Mouse (Mus musculus) CH12.LX (cell line): ENCODE results near the gene Actr5. TPM values are rescaled to one million over a fixed set of nuclear protein-coding genes. Genes with fewer than 3 reads are reported as not detected.

Experiments
- DNase-seq: peaks from one replicate; pipeline ENCODE4 v3.0.0-alpha.2; 2013; ENCODE audit errors: extremely low read depth
- H3K27ac ChIP-seq: 2 replicates; pipeline ENCODE4 v1.5.1; 2012; ENCODE audit warnings: low read depth, mild to moderate bottlenecking, control low read depth, moderate library complexity; ENCODE audit not compliant: insufficient read depth
- H3K27me3 ChIP-seq: replicated peaks from 2 replicates; pipeline ENCODE3; 2012; ENCODE audit warnings: inconsistent platforms
- H3K36me3 ChIP-seq, 2 experiments: replicated peaks in 1 of 2; 2 replicates each; pipeline versions ENCODE3 to v1.6.1; 2012; ENCODE audit warnings: inconsistent platforms in 1 of 2, low read length in 1 of 2, mild to moderate bottlenecking in 1 of 2, mixed read lengths in 1 of 2, moderate library complexity in 1 of 2; ENCODE audit not compliant: control insufficient read depth in 1 of 2, insufficient read depth in 1 of 2
- H3K4me1 ChIP-seq, 2 experiments: 2 replicates each; pipeline ENCODE4 v1.6.1; 2012; ENCODE audit warnings: inconsistent platforms in 1 of 2, moderate library complexity in 1 of 2; ENCODE audit not compliant: insufficient read depth in 2 of 2, control insufficient read depth in 1 of 2
- H3K4me2 ChIP-seq: 2 replicates; pipeline ENCODE4 v1.6.1; 2012; ENCODE audit warnings: low read depth, mild to moderate bottlenecking, control low read depth; ENCODE audit not compliant: poor library complexity, insufficient read depth, severe bottlenecking
- H3K4me3 ChIP-seq, 3 experiments: fragments of 150-350 bp in 1 of 3; sonication (generic) in 1 of 3; replicated peaks in 1 of 3; 2 replicates each; pipeline versions ENCODE3 to v1.5.1; 2011 to 2012; ENCODE audit warnings: low read depth in 2 of 3, low read length in 2 of 3, mild to moderate bottlenecking in 2 of 3, moderate library complexity in 2 of 3, control low read depth in 1 of 3, improper control_type of control experiment in 1 of 3, inconsistent platforms in 1 of 3, mixed read lengths in 1 of 3; ENCODE audit not compliant: poor library complexity in 1 of 3
- H3K79me2 ChIP-seq: replicated peaks from 2 replicates; pipeline ENCODE4 v1.6.1; 2012; ENCODE audit warnings: mild to moderate bottlenecking, moderate library complexity; ENCODE audit not compliant: control insufficient read depth, poor library complexity, insufficient read depth, severe bottlenecking; ENCODE audit errors: extremely low read depth
- H3K9ac ChIP-seq: 2 replicates; pipeline ENCODE4 v1.6.1; 2012; ENCODE audit warnings: low read depth, mild to moderate bottlenecking, control low read depth, moderate library complexity; ENCODE audit not compliant: insufficient read depth
- H3K9me3 ChIP-seq: replicated peaks from 2 replicates; pipeline ENCODE3; 2012; ENCODE audit warnings: low read length, inconsistent platforms, mixed read lengths
- BHLHE40 ChIP-seq: IDR thresholded peaks from 2 replicates; pipeline ENCODE4 v1.6.1; 2011; ENCODE audit warnings: mild to moderate bottlenecking, low read depth, low read length, improper control_type of control experiment
- CHD2 ChIP-seq: IDR thresholded peaks from 2 replicates; pipeline ENCODE4 v1.6.1; 2011; ENCODE audit warnings: low read length, improper control_type of control experiment
- CTCF ChIP-seq, 2 experiments: IDR thresholded peaks in 1 of 2; conservative IDR thresholded peaks in 1 of 2; 2 replicates each; pipeline ENCODE4 v1.5.1; 2011 to 2012; ENCODE audit warnings: low read depth in 2 of 2, low read length in 2 of 2, improper control_type of control experiment in 1 of 2, inconsistent platforms in 1 of 2, mild to moderate bottlenecking in 1 of 2, moderate library complexity in 1 of 2
- EP300 ChIP-seq: IDR thresholded peaks from 2 replicates; pipeline ENCODE4 v1.6.1; 2011; ENCODE audit warnings: low read length, improper control_type of control experiment
- ETS1 ChIP-seq: conservative IDR thresholded peaks from 2 replicates; pipeline ENCODE4 v1.6.1; 2012; ENCODE audit warnings: low read depth, mild to moderate bottlenecking, inconsistent platforms, low read length, improper control_type of control experiment, moderate library complexity
- HCFC1 ChIP-seq: IDR thresholded peaks from 2 replicates; pipeline ENCODE4 v1.6.1; 2012; ENCODE audit warnings: low read depth, mild to moderate bottlenecking, inconsistent platforms, low read length, improper control_type of control experiment
- JUN ChIP-seq: IDR thresholded peaks from 2 replicates; pipeline ENCODE4 v1.6.1; 2011; ENCODE audit warnings: low read depth, mild to moderate bottlenecking, low read length, improper control_type of control experiment, moderate library complexity; ENCODE audit not compliant: insufficient read depth
- KAT2A ChIP-seq: IDR thresholded peaks from 2 replicates; pipeline ENCODE4 v1.6.1; 2012; ENCODE audit warnings: low read length, improper control_type of control experiment, inconsistent platforms; ENCODE audit not compliant: insufficient replicate concordance
- MAFK ChIP-seq: IDR thresholded peaks from 2 replicates; pipeline ENCODE4 v1.6.1; 2011; ENCODE audit warnings: low read length, improper control_type of control experiment; ENCODE audit not compliant: insufficient replicate concordance
- MAZ ChIP-seq: IDR thresholded peaks from 2 replicates; pipeline ENCODE4 v1.6.1; 2012; ENCODE audit warnings: low read depth, mild to moderate bottlenecking, inconsistent platforms, low read length, improper control_type of control experiment, moderate library complexity
- MEF2A ChIP-seq: IDR thresholded peaks from 2 replicates; pipeline ENCODE4 v1.6.1; 2014; ENCODE audit warnings: low read depth, mild to moderate bottlenecking, inconsistent platforms, low read length, improper control_type of control experiment, borderline replicate concordance
- MYC ChIP-seq: IDR thresholded peaks from 2 replicates; pipeline ENCODE4 v1.6.1; 2011; ENCODE audit warnings: low read depth, mild to moderate bottlenecking, improper control_type of control experiment, low read length
- NELFE ChIP-seq: IDR thresholded peaks from 2 replicates; pipeline ENCODE4 v1.6.1; 2011; ENCODE audit warnings: low read depth, low read length, improper control_type of control experiment
- NRF1 ChIP-seq: IDR thresholded peaks from 2 replicates; pipeline ENCODE4 v1.6.1; 2014; ENCODE audit warnings: low read depth, mild to moderate bottlenecking, inconsistent platforms, low read length, improper control_type of control experiment, moderate library complexity
- PAX5 ChIP-seq: IDR thresholded peaks from 2 replicates; pipeline ENCODE4 v1.6.1; 2012; ENCODE audit warnings: low read length, inconsistent platforms, mixed read lengths
- POLR2AphosphoS2 ChIP-seq: IDR thresholded peaks from 2 replicates; pipeline ENCODE4 v1.6.1; 2011; ENCODE audit warnings: low read depth, low read length, improper control_type of control experiment
- RAD21 ChIP-seq: IDR thresholded peaks from 2 replicates; pipeline ENCODE4 v1.6.1; 2011; ENCODE audit warnings: low read depth, mild to moderate bottlenecking, low read length, improper control_type of control experiment, moderate library complexity
- RCOR1 ChIP-seq: conservative IDR thresholded peaks from 2 replicates; pipeline ENCODE4 v1.6.1; 2012; ENCODE audit warnings: low read depth, mild to moderate bottlenecking, inconsistent platforms, low read length, improper control_type of control experiment
- TCF12 ChIP-seq: IDR thresholded peaks from 2 replicates; pipeline ENCODE4 v1.6.1; 2014; ENCODE audit warnings: low read depth, mild to moderate bottlenecking, inconsistent platforms, low read length, improper control_type of control experiment
- USF2 ChIP-seq: conservative IDR thresholded peaks from 2 replicates; pipeline ENCODE4 v1.6.1; 2011; ENCODE audit warnings: low read depth, low read length, improper control_type of control experiment
- ZKSCAN1 ChIP-seq: IDR thresholded peaks from 2 replicates; pipeline ENCODE4 v1.6.1; 2012; ENCODE audit warnings: low read depth, inconsistent platforms, low read length, improper control_type of control experiment, borderline replicate concordance
- ZMIZ1 ChIP-seq: IDR thresholded peaks from 2 replicates; pipeline ENCODE4 v1.6.1; 2012; ENCODE audit warnings: low read depth, mild to moderate bottlenecking, inconsistent platforms, low read length, improper control_type of control experiment
- ZNF384 ChIP-seq: IDR thresholded peaks from 2 replicates; pipeline ENCODE4 v1.6.1; 2012; ENCODE audit warnings: low read depth, low read length, improper control_type of control experiment, inconsistent platforms
- dilution Hi-C: fragments of 300-500 bp; cut with MboI; formaldehyde crosslinking; loops from 2 replicates; pipeline ENCODE4 v1.14.3; 2020; ENCODE audit warnings: low sequenced_read_pairs; ENCODE audit not compliant: extremely low pct_unique_long_range_greater_than_20kb, extremely low pct_ligation_motif_present
- in situ Hi-C: fragments of 300-500 bp; cut with MboI; formaldehyde crosslinking; loops from 3 replicates; pipeline ENCODE4 v1.14.3; 2019; ENCODE audit warnings: low sequenced_read_pairs, low pct_ligation_motif_present, low pct_unique_long_range_greater_than_20kb, mixed read lengths
- polyA plus RNA-seq: library from polyadenylated mRNA; unstranded; fragments of >175 nt; gene quantifications from 2 replicates; pipeline ENCODE4 v1.2.1, GENCODE M21; 2012; ENCODE audit warnings: low read depth; ENCODE audit not compliant: insufficient read length
- total RNA-seq, 2 experiments: library from RNA; depleted of rRNA; stranded (reverse); fragments of 300-350 nt in 1 of 2; fragments of >200 nt in 1 of 2; gene quantifications; 2 replicates each; pipeline ENCODE4 v1.2.3; 2012 to 2014

The Actr5 gene
- total and polyA plus RNA-seq, 3 experiments: 13.9 to 20.3 (median 19.8) TPM

DNA sequence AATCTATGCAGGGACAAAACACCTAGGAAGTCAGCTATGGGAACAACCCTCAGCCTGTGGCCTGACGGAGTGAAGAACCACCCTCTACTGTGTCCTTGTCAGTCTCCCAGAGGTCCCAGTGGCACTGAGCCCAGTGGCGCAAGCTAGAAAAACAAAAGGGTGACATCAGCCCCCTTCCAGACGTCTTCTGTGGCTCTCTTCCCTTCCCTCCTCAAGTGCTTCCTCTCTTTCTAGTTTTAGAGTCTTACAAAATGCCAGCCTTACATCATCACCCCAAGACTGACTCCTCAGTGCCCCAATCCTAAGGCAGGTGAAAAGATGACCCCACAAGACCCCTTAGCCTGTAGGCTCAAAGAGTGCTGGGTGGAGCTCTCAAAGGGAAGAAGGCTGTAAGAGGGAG lies 34.2 kb upstream of the Actr5 start:
- H3K9me3 ChIP-seq: peaks cover 8% of the 10 kb centered on the region
- H3K27me3 ChIP-seq: peaks cover 90% of the 10 kb centered on the region
- no peak overlapping the region for H3K4me3 ChIP-seq
- H3K4me1 ChIP-seq: no peaks in the 10 kb centered on the region
- H3K4me2 ChIP-seq: no peak overlapping the region
- H3K36me3 ChIP-seq: no peaks in the 10 kb centered on the region
- no peak overlapping the region for H3K9ac ChIP-seq
- TF ChIP-seq RAD21 (no peak), NRF1 (no peak), MAZ (no peak), TCF12 (no peak), KAT2A (no peak), CHD2 (no peak), MYC (no peak), ZNF384 (no peak), HCFC1 (no peak), POLR2AphosphoS2 (no peak), BHLHE40 (no peak)
- no peak for DNase-seq
- H3K27ac ChIP-seq: no peak overlapping the region
- in situ Hi-C loops: no loop called here
- H3K79me2 ChIP-seq: no peaks in the 10 kb centered on the region
- dilution Hi-C loops: no loop called here

DNA sequence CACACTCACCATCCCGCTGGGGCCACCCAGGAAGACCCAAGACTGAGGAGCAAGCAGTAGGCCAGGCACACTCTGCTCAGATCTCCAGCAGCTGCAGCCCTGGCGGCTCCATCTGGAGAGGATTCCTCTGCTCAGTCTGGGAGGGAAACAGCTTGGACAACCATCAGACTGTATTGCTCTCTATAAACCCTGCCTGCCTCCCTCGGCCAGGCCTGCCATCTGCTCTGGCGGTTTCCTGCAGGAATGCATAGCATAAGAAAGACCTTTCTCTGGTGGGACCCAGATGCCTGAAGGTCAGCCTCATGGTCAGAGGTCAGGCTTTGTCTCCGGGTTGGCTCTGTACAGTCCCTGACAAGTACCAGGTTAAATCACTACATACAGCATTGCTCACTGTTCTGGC lies 33.4 kb upstream of the Actr5 start:
- no peak for DNase-seq
- Histone ChIP-seq H3K79me2 (no peaks in the 10 kb centered on the region), H3K36me3 (no peaks in the 10 kb centered on the region), H3K9me3 (peaks cover 5% of the 10 kb centered on the region), H3K27ac (no peak overlapping the region), H3K4me1 (no peaks in the 10 kb centered on the region), H3K27me3 (peaks cover 92% of the 10 kb centered on the region), H3K4me2 (no peak overlapping the region), H3K4me3 (no peak overlapping the region), H3K9ac (no peak overlapping the region)
- TF ChIP-seq CTCF (conservative IDR thresholded peaks at IDR 0.05 in 1 of 2, IDR thresholded peaks at IDR 0.05 in 1 of 2; ENCODE audit: low read depth in 2 of 2, low read length in 2 of 2) (no peak), RAD21 (no peak), USF2 (no peak), ETS1 (no peak), ZKSCAN1 (no peak), RCOR1 (no peak), PAX5 (no peak), EP300 (no peak), MEF2A (no peak), JUN (no peak), BHLHE40 (no peak), NELFE (no peak), ZMIZ1 (no peak), MAFK (no peak)
- in situ Hi-C loops (no loop called here), dilution Hi-C loops (no loop called here)
